Mouse (Mus musculus) limb, embryonic 14.5 days (tissue): ENCODE data around the gene Spint2. TPM values are rescaled to one million over a fixed set of nuclear protein-coding genes. Genes with fewer than 3 reads are reported as not detected.
A peak's percentile ranks its signal among the peaks of the same experiment; 100 is the strongest.

Experiments used
- ATAC-seq: fragments of 200-750 bp; cut with Nextera tagmentation; 2 replicates; pipeline ENCODE4 v1.8.0; 2017; ENCODE audit warnings: low read depth, moderate number of reproducible peaks, moderate TSS enrichment; ENCODE audit not compliant: low FRiP score
- DNase-seq: peaks from one replicate; pipeline ENCODE4 v3.0.0-alpha.2; 2015; ENCODE audit warnings: low spot score
- H3K27ac ChIP-seq: fragments of 300-500 bp; sonication (generic); replicated peaks from 2 replicates; pipeline ENCODE4 v1.5.1; 2014; ENCODE audit warnings: low read depth, mild to moderate bottlenecking, low read length, moderate library complexity, mixed read lengths
- H3K27me3 ChIP-seq: fragments of 300-500 bp; sonication (generic); 2 replicates; pipeline ENCODE4 v1.6.1; 2014; ENCODE audit warnings: low read length, mixed read lengths; ENCODE audit not compliant: control insufficient read depth, insufficient read depth
- H3K36me3 ChIP-seq: fragments of 300-500 bp; sonication (generic); 2 replicates; pipeline ENCODE4 v1.6.1; 2014; ENCODE audit warnings: mild to moderate bottlenecking, low read length, moderate library complexity, mixed read lengths; ENCODE audit not compliant: control insufficient read depth, insufficient read depth
- H3K4me1 ChIP-seq: fragments of 300-500 bp; sonication (generic); 2 replicates; pipeline ENCODE4 v1.6.1; 2014; ENCODE audit warnings: antibody characterized with exemption, low read length, mixed read lengths; ENCODE audit not compliant: control insufficient read depth, insufficient read depth
- H3K4me2 ChIP-seq: fragments of 300-500 bp; sonication (generic); replicated peaks from 2 replicates; pipeline ENCODE4 v1.6.1; 2014; ENCODE audit warnings: low read depth, mild to moderate bottlenecking, low read length, moderate library complexity; ENCODE audit not compliant: severe bottlenecking
- H3K4me3 ChIP-seq: fragments of 300-500 bp; sonication (generic); replicated peaks from 2 replicates; pipeline ENCODE4 v1.5.1; 2014; ENCODE audit warnings: low read length
- H3K9ac ChIP-seq: fragments of 300-500 bp; sonication (generic); 2 replicates; pipeline ENCODE4 v1.6.1; 2014; ENCODE audit warnings: mild to moderate bottlenecking, low read depth, low read length, moderate library complexity; ENCODE audit not compliant: severe bottlenecking
- H3K9me3 ChIP-seq: fragments of 300-500 bp; sonication (generic); 2 replicates; pipeline ENCODE4 v1.6.1; 2016; ENCODE audit warnings: low read length; ENCODE audit not compliant: control insufficient read depth
- POLR2A ChIP-seq: fragments of 200-500 bp; IDR thresholded peaks from 2 replicates; pipeline ENCODE4 v1.8.0; 2012; ENCODE audit warnings: inconsistent platforms, mild to moderate bottlenecking, moderate library complexity, borderline replicate concordance; ENCODE audit not compliant: insufficient read depth, insufficient read length; ENCODE audit errors: extremely low read depth
- WGBS: fragments of 180-500 bp; shearing (Covaris S2); extraction: QIAGEN DNeasy Blood & Tissue Kit; methylation state at CpG from one replicate; pipeline ENCODE4 v1.1.7; 2014; 5-methylcytosine and 5-hydroxymethylcytosine counted together
- polyA plus RNA-seq, 2 experiments: library from polyadenylated mRNA; depleted of rRNA in 1 of 2; stranded (reverse) in 1 of 2; unstranded in 1 of 2; fragments of >200 nt; fragmentation: Nextera tagmentation in 1 of 2; extraction: Ambion mirVana in 1 of 2; gene quantifications; 2 replicates each; pipeline versions ENCODE4 v1.2.1 to v1.2.3; 2012 to 2014

Gene Spint2
- polyA plus RNA-seq, 2 experiments: 95.3 to 149 TPM

- H3K9me3 ChIP-seq: no peaks in the 10 kb centered on the region
- no peaks in the 10 kb centered on the region for H3K27me3 ChIP-seq
- H3K4me2 ChIP-seq: peak overlapping the region; percentile 90
- peaks cover 33% of the 10 kb centered on the region for H3K4me1 ChIP-seq
- DNase-seq (no peak), ATAC-seq (no peak)
- H3K27ac ChIP-seq: no peak overlapping the region
- peak overlapping the region; percentile 58; the same call in 1 of the 2 replicates for H3K4me3 ChIP-seq
- TF ChIP-seq POLR2A: no peak
- peak overlapping the region; percentile 57; the same call in 1 of the 2 replicates for H3K9ac ChIP-seq
- WGBS: 73% methylated on average over 6 of the region's 6 CpGs
- H3K36me3 ChIP-seq: no peaks in the 10 kb centered on the region
Measured at GRCm38 (mm10) chr7:29289856-29290255, 8.1 kb upstream of the Spint2 start.

GRCm38 (mm10) chr7:29288942-29289638 is 7.4 kb upstream of the Spint2 start, which contains the start of gene Ppp1r14a:
Ppp1r14a (plus strand) TSS chr7:29289308.
- Histone ChIP-seq H3K4me2 (peak within 1 kb of the TSS; percentile 90), H3K36me3 (no peaks in the 10 kb centered on the region), H3K9ac (peak within 1 kb of the TSS; percentile 57), H3K4me1 (peaks cover 33% of the 10 kb centered on the region), H3K27me3 (no peaks in the 10 kb centered on the region), H3K9me3 (no peaks in the 10 kb centered on the region), H3K4me3 (peak within 1 kb of the TSS; percentile 58), H3K27ac (no peak within 1 kb of the TSS)
- peak; percentile 74 for DNase-seq
- TF ChIP-seq POLR2A: no peak
- under 1% methylated on average over 59 of the region's 59 CpGs for WGBS
- peak; percentile 74; the same call in 1 of the 2 replicates for ATAC-seq

GRCm38 (mm10) chr7:29288079-29288478 is 6.4 kb upstream of the Spint2 start:
- no peaks in the 10 kb centered on the region for H3K9me3 ChIP-seq

GRCm38 (mm10) chr7:29287481-29287880 is 5.8 kb upstream of the Spint2 start:
- WGBS: 90% methylated on average over 7 of the region's 7 CpGs
- H3K4me1 ChIP-seq: peaks cover 22% of the 10 kb centered on the region
- no peaks in the 10 kb centered on the region for H3K9me3 ChIP-seq
- DNase-seq (no peak), ATAC-seq (no peak)
- no peak overlapping the region for H3K27ac ChIP-seq
- no peak for TF ChIP-seq POLR2A
- no peak overlapping the region for H3K9ac ChIP-seq
- H3K4me3 ChIP-seq: no peak overlapping the region
- no peaks in the 10 kb centered on the region for H3K36me3 ChIP-seq
- H3K27me3 ChIP-seq: no peaks in the 10 kb centered on the region
- no peak overlapping the region for H3K4me2 ChIP-seq

More at GRCm38 (mm10) chr7:29288079-29288478, 6.4 kb upstream of the Spint2 start:
- DNase-seq (no peak), ATAC-seq (no peak)
- peaks cover 28% of the 10 kb centered on the region for H3K4me1 ChIP-seq
- no peak overlapping the region for H3K4me3 ChIP-seq
- H3K9ac ChIP-seq: no peak overlapping the region
- no peak overlapping the region for H3K27ac ChIP-seq
- no peak overlapping the region for H3K4me2 ChIP-seq
- H3K36me3 ChIP-seq: no peaks in the 10 kb centered on the region
- no peak for TF ChIP-seq POLR2A
- WGBS: 97% methylated on average over 2 of the region's 2 CpGs
- H3K27me3 ChIP-seq: no peaks in the 10 kb centered on the region

GRCm38 (mm10) chr7:29284523-29284922 is 2.8 kb upstream of the Spint2 start:
- TF ChIP-seq POLR2A: no peak

More at GRCm38 (mm10) chr7:29284523-29284922, 2.8 kb upstream of the Spint2 start:
- ATAC-seq: no peak
- no peak for DNase-seq
- H3K4me2 ChIP-seq: no peak overlapping the region
- H3K27me3 ChIP-seq: no peaks in the 10 kb centered on the region
- H3K36me3 ChIP-seq: no peaks in the 10 kb centered on the region
- 90% methylated on average over 6 of the region's 6 CpGs for WGBS
- H3K9ac ChIP-seq: no peak overlapping the region
- H3K9me3 ChIP-seq: no peaks in the 10 kb centered on the region
- peaks cover 13% of the 10 kb centered on the region for H3K4me1 ChIP-seq
- H3K27ac ChIP-seq: no peak overlapping the region
- H3K4me3 ChIP-seq: no peak overlapping the region
